Mouse (Mus musculus) brain, embryonic 14.5 days (tissue): Measurements from ENCODE around the gene Elmo2.

Source experiments
- CTCF ChIP-seq: fragments of 200-500 bp; IDR thresholded peaks from 2 replicates; pipeline ENCODE4 v1.5.1; 2012; ENCODE audit warnings: inconsistent platforms, mild to moderate bottlenecking, moderate library complexity, borderline replicate concordance; ENCODE audit not compliant: insufficient read depth, insufficient read length; ENCODE audit errors: extremely low read depth
- POLR2A ChIP-seq: fragments of 200-500 bp; IDR thresholded peaks from 2 replicates; pipeline ENCODE4 v1.6.1; 2012; ENCODE audit warnings: mild to moderate bottlenecking, inconsistent platforms, borderline replicate concordance; ENCODE audit not compliant: poor library complexity, insufficient read depth, insufficient read length, severe bottlenecking; ENCODE audit errors: extremely low read depth

GRCm38 (mm10) chr2:165320531-165321150 lies 5.6 kb downstream of the Elmo2 start:
- TF ChIP-seq CTCF: no peak
- TF ChIP-seq POLR2A: no peak
